Mouse (Mus musculus) stomach, embryonic 14.5 days (tissue): ENCODE data around the gene 9130213A22Rik. TPM values are rescaled to one million over a fixed set of nuclear protein-coding genes. Genes with fewer than 3 reads are reported as not detected.

Experiments
- ATAC-seq: fragments of 200-750 bp; cut with Nextera tagmentation; 2 replicates; pipeline ENCODE4 v1.8.0; 2017; ENCODE audit warnings: low read depth, moderate TSS enrichment; ENCODE audit not compliant: insufficient number of reproducible peaks, insufficient read depth, low FRiP score
- H3K27ac ChIP-seq: fragments of 300-500 bp; sonication (generic); 2 replicates; pipeline ENCODE4 v1.5.1; 2014; ENCODE audit warnings: mild to moderate bottlenecking, low read length, moderate library complexity, mixed read lengths
- H3K27me3 ChIP-seq: fragments of 300-500 bp; sonication (generic); 2 replicates; pipeline ENCODE4 v1.6.1; 2014; ENCODE audit warnings: low read length, control low read depth, mixed read lengths; ENCODE audit not compliant: control insufficient read depth, insufficient read depth
- H3K36me3 ChIP-seq: fragments of 300-500 bp; sonication (generic); 2 replicates; pipeline ENCODE4 v1.6.1; 2014; ENCODE audit warnings: mild to moderate bottlenecking, control low read depth, low read length, moderate library complexity, mixed read lengths; ENCODE audit not compliant: control insufficient read depth, insufficient read depth
- H3K4me1 ChIP-seq: fragments of 300-500 bp; sonication (generic); 2 replicates; pipeline ENCODE4 v1.6.1; 2014; ENCODE audit warnings: low read length, control low read depth, mixed read lengths; ENCODE audit not compliant: control insufficient read depth, insufficient read depth
- H3K4me2 ChIP-seq: fragments of 300-500 bp; sonication (generic); replicated peaks from 2 replicates; pipeline ENCODE4 v1.6.1; 2014; ENCODE audit warnings: low read depth, low read length, control low read depth
- H3K4me3 ChIP-seq: fragments of 300-500 bp; sonication (generic); 2 replicates; pipeline ENCODE4 v1.5.1; 2014; ENCODE audit warnings: low read depth, low read length, control low read depth
- H3K9ac ChIP-seq: fragments of 300-500 bp; sonication (generic); replicated peaks from 2 replicates; pipeline ENCODE4 v1.6.1; 2014; ENCODE audit warnings: low read depth, mild to moderate bottlenecking, control low read depth, low read length, moderate library complexity, mixed read lengths
- H3K9me3 ChIP-seq: fragments of 300-500 bp; sonication (generic); 2 replicates; pipeline ENCODE4 v1.6.1; 2016; ENCODE audit warnings: low read depth, low read length, control low read depth; ENCODE audit not compliant: control insufficient read depth
- WGBS: fragments of 180-500 bp; shearing (Covaris S2); extraction: QIAGEN DNeasy Blood & Tissue Kit; methylation state at CpG from one replicate; pipeline ENCODE4 v1.1.7; 2014; 5-methylcytosine and 5-hydroxymethylcytosine counted together
- polyA plus RNA-seq: library from polyadenylated mRNA; unstranded; fragments of >200 nt; fragmentation: Nextera tagmentation; extraction: Ambion mirVana; gene quantifications from 2 replicates; pipeline ENCODE4 v1.2.1, GENCODE M21; 2014

The 9130213A22Rik gene
- polyA plus RNA-seq, 1 experiment from 2014 or later: 0.36 TPM

DNA sequence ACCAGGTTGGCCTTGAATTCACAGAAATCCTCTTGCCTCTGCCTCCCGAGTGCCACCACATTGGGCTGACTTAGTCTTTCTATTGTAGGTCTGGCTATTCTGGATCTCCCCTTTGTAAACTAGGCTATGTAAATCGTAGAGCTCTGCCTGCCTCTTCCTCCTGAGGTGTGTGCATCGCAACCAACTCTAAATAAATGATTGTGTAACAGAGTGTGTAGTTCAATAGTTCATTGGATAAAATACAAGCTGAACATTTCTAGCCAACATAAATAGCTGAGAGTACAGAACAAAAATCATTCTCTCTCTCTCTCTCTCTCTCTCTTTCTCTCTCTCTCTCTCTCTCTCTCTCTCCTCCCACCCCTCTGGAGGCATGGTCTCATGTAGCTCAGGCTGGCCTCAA lies 7.8 kb downstream of the 9130213A22Rik start:
- Histone ChIP-seq H3K9me3 (no peaks in the 10 kb centered on the region), H3K27me3 (no peaks in the 10 kb centered on the region), H3K27ac (no peak overlapping the region), H3K9ac (no peak overlapping the region), H3K4me3 (no peak overlapping the region), H3K4me2 (no peak overlapping the region), H3K36me3 (0 out of 2 replicates have a peak, but pooled peaks cover under 1% of the 10 kb centered on the region), H3K4me1 (peaks cover 7% of the 10 kb centered on the region; the same call in 1 of the 2 replicates)
- ATAC-seq: no peak
- WGBS: 81% methylated on average over 3 of the region's 3 CpGs

DNA sequence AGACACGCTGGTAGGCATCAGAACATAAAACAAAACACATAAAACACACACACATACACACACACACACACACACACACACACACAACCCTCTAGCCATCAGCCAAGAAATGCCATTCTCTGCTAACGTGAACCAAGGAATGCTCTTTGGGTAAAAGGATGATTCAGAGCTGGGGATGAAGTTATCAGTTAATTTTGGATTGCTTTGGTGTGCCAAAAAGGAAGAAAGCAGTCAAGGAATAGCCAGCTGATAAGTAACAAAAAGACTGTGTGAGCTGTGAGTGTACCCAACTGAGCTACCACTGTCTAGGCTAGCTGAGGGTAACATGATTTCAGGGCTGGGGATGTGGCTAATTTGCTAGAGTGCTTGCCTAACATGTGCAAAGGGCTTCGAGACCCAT lies 8.4 kb downstream of the 9130213A22Rik start:
- H3K4me3 ChIP-seq: no peak overlapping the region
- H3K9me3 ChIP-seq: no peaks in the 10 kb centered on the region
- H3K4me2 ChIP-seq: no peak overlapping the region
- 78% methylated on average over 3 of the region's 3 CpGs for WGBS
- H3K36me3 ChIP-seq: peaks cover 6% of the 10 kb centered on the region
- H3K9ac ChIP-seq: no peak overlapping the region
- no peak overlapping the region for H3K27ac ChIP-seq
- H3K27me3 ChIP-seq: no peaks in the 10 kb centered on the region
- ATAC-seq: no peak
- peaks cover 2% of the 10 kb centered on the region; the same call in 1 of the 2 replicates for H3K4me1 ChIP-seq

DNA sequence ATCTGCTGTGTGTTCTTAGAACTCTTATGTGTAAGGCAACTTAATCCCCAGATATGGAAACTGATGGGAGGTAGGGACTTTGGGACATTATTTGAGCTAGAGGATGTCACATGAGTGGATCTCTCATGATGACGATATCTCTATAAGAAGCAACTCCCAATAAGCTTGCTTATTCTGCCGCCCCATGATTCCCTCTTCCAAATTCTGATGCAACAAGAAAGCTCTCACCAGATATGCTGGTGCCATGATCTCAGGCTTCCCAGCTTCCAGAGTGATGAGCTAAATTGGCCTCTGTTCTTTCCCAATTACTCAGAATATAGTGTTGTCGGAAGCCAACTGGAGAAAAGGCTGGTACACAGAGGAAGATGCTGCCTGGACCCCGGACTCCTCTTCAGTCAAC lies 10.5 kb downstream of the 9130213A22Rik start:
- Histone ChIP-seq H3K4me1 (no peaks in the 10 kb centered on the region), H3K27ac (no peak overlapping the region), H3K9ac (no peak overlapping the region), H3K9me3 (no peaks in the 10 kb centered on the region), H3K27me3 (no peaks in the 10 kb centered on the region), H3K36me3 (peaks cover 20% of the 10 kb centered on the region), H3K4me2 (no peak overlapping the region), H3K4me3 (no peak overlapping the region)
- ATAC-seq: no peak
- WGBS: 61% methylated on average over 4 of the region's 4 CpGs

DNA sequence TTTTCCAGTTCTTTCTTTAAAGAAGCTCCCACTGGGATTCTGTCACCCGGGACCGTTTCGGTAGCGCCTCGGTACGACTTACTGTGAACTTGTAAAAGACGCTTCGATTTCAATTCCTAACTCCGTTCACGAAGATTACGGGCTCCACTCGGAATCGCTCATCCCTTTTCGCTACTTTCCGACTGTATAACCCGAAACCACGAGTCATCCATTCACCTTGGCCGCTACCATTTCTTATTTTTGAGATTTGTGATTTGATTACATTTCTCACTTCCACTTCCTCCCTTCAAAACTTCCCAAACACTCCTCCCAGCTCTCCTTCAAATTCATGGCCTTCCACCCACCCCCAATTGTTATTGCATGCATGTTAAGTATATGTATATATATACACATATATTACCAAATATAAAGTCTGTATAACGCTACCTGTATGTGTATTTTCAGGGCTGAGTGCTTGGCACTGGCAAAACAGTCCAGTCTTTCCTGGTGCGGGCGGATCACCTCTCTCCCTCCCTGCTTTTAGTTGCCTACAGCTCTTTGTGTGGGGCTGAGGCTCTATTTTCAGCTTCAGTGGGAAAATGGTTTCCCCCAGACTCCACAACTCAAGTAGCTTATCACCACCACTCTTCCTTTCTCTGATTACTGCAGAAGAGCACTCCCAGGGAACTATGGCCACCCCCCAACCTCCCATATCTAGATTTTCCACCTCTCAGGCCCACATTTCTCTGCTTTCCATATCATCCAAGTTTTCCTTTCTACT lies 11.2 kb downstream of the 9130213A22Rik start:
- Histone ChIP-seq H3K36me3 (peaks cover 26% of the 10 kb centered on the region), H3K27me3 (no peaks in the 10 kb centered on the region), H3K4me3 (peak overlapping the region; percentile 48), H3K27ac (no peak overlapping the region; the same call in 1 of the 2 replicates), H3K4me2 (peak overlapping the region; percentile 60), H3K4me1 (no peaks in the 10 kb centered on the region), H3K9ac (peak overlapping the region; percentile 25; the same call in 1 of the 2 replicates), H3K9me3 (no peaks in the 10 kb centered on the region)
- no peak for ATAC-seq
- WGBS: 6% methylated on average over 21 of the region's 21 CpGs

DNA sequence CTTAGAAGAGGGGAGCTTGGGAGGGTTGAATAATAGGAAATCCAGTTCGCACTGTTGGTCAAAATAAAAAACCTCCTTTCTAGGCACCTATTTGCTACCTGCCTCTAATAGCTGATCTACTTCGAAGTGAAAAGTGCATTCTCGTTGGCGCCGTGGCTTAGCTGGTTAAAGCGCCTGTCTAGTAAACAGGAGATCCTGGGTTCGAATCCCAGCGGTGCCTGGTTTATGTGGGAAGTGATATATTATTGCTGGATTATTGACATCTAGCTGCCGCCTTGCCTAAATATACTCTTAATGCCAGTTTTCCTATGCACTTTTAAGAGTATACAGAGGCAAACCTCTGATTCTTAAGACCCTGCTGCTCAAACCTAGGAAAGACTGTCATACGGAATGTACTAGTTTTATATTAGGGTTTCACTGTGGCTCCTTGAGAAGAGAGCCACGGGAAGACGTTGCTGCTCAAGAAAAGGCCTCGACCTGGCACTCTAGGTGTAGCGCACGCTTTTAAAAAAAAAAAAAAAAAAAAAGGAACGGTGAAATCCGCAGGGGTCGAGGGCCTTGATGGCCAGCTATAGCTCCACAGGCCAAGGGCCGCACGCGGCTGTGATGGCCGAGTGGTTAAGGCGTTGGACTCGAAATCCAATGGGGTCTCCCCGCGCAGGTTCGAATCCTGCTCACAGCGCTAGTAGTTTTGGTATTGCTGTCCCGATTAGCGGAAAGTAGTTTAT lies 11.9 kb downstream of the 9130213A22Rik start:
- Histone ChIP-seq H3K4me1 (no peaks in the 10 kb centered on the region), H3K4me2 (peak overlapping the region; percentile 60), H3K27ac (peak overlapping the region; percentile 55), H3K4me3 (peak overlapping the region; percentile 48), H3K9ac (peak overlapping the region; percentile 25; the same call in 1 of the 2 replicates), H3K36me3 (peaks cover 31% of the 10 kb centered on the region), H3K27me3 (no peaks in the 10 kb centered on the region), H3K9me3 (no peaks in the 10 kb centered on the region)
- under 1% methylated on average over 30 of the region's 30 CpGs for WGBS
- ATAC-seq: 0 out of 2 replicates have a peak, but pooled peaks have one; percentile 46

DNA sequence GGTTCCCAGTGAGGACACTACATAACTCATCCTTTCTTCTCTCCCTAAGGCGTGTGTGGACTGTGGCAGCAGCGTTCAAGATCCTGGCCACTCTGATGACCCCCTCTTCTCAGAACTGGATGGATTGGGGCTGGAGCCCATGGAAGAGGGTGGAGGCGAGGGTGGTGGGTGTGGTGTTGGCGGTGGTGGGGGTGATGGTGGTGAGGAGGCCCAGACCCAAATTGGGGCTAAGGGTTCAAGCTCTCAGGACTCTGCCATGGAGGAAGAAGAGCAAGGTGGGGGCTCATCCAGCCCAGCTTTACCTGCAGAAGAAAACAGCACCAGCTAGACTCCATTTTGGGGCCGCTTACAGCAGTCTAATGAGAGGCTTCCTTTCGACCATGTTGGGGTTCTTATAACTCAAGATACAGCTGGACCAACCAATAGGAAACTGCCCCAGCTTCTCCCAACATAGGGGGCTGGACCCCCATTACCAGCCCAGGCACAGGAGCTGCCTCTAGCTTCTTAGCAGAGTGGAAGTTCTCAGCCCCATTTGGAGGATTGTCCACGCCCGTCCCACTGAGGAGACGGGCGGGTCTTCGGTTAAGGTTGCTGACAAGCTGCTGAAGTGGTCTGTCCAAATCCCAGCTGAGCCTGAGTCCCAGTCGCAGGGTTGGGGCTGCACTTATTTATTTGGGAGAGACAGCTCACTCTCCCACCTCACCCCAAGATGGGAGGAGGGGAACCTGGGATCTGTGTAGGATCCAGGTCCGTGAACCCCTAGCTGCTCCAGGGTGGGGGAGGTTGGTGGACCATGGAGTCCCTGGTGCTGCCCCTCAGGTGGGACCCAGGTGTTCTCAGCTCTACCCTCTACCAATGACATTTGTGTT lies 13.1 kb downstream of the 9130213A22Rik start:
- no peaks in the 10 kb centered on the region for H3K9me3 ChIP-seq
- WGBS: 82% methylated on average over 13 of the region's 13 CpGs
- H3K4me1 ChIP-seq: no peaks in the 10 kb centered on the region
- no peaks in the 10 kb centered on the region for H3K27me3 ChIP-seq
- no peak overlapping the region for H3K9ac ChIP-seq
- no peak overlapping the region for H3K27ac ChIP-seq
- no peak overlapping the region for H3K4me2 ChIP-seq
- no peak; the same call in 1 of the 2 replicates for ATAC-seq
- peaks cover 43% of the 10 kb centered on the region for H3K36me3 ChIP-seq
- H3K4me3 ChIP-seq: no peak overlapping the region

DNA sequence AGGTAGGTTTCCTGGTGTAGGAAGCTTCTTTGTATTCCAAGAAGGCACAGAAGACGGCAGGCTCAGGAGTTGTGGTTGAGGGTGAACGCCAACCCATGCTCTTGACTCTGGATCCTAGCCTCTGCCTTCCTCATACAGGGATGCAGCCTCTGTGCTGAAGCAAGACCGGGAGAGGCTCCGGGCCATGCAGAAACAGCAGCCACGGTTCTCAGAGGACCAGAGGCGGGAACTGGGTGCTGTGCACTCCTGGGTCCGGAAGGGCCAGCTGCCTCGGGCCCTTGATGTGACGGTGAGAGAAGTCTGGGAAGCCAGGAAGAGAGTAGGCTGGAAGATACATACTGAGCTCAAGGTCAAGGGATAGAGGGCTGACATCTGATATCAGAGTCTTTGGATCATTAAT lies 14.2 kb downstream of the 9130213A22Rik start:
- Histone ChIP-seq H3K4me2 (no peak overlapping the region), H3K4me3 (no peak overlapping the region), H3K27ac (no peak overlapping the region), H3K9ac (no peak overlapping the region), H3K27me3 (no peaks in the 10 kb centered on the region), H3K9me3 (no peaks in the 10 kb centered on the region), H3K4me1 (no peaks in the 10 kb centered on the region), H3K36me3 (peaks cover 54% of the 10 kb centered on the region)
- no peak for ATAC-seq
- WGBS: 94% methylated on average over 9 of the region's 9 CpGs

DNA sequence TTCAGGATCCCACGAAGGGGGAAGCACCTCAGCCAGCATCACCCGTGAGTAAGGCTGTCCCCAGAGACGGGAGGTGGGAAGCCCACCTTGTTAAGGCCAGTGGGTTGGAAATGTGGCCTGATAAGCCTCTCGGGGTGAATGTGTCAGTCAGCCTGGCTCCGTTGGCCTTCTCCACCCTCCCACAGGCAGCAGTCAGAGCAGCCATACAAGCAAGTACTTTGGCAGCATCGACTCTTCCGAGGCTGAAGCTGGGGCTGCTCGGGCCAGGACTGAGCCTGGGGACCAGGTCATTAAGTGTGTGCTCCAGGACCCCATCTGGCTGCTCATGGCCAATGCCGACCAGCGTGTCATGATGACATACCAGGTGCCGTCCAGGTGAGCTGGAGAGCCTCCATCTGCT lies 14.7 kb downstream of the 9130213A22Rik start:
- no peak overlapping the region for H3K4me3 ChIP-seq
- H3K4me2 ChIP-seq: no peak overlapping the region
- peaks cover 59% of the 10 kb centered on the region for H3K36me3 ChIP-seq
- no peak for ATAC-seq
- H3K27me3 ChIP-seq: no peaks in the 10 kb centered on the region
- no peak overlapping the region for H3K9ac ChIP-seq
- no peaks in the 10 kb centered on the region for H3K4me1 ChIP-seq
- WGBS: 87% methylated on average over 11 of the region's 11 CpGs
- no peak overlapping the region for H3K27ac ChIP-seq
- H3K9me3 ChIP-seq: no peaks in the 10 kb centered on the region
